Mouse (Mus musculus) layer of hippocampus, adult 11-12 months (tissue): Measurements from ENCODE around the gene Cdkn2d.
A peak's percentile ranks its signal among the peaks of the same experiment; 100 is the strongest.
"Not testable (repeated sequence)": the region's sequence is repeated elsewhere in the genome, so short reads cannot be mapped to it uniquely, and the experiment has no call there.

Source experiments
- DNase-seq: peaks from one replicate; pipeline ENCODE4 v3.0.0; 2022; ENCODE audit warnings: low spot score

The Cdkn2d gene

DNA sequence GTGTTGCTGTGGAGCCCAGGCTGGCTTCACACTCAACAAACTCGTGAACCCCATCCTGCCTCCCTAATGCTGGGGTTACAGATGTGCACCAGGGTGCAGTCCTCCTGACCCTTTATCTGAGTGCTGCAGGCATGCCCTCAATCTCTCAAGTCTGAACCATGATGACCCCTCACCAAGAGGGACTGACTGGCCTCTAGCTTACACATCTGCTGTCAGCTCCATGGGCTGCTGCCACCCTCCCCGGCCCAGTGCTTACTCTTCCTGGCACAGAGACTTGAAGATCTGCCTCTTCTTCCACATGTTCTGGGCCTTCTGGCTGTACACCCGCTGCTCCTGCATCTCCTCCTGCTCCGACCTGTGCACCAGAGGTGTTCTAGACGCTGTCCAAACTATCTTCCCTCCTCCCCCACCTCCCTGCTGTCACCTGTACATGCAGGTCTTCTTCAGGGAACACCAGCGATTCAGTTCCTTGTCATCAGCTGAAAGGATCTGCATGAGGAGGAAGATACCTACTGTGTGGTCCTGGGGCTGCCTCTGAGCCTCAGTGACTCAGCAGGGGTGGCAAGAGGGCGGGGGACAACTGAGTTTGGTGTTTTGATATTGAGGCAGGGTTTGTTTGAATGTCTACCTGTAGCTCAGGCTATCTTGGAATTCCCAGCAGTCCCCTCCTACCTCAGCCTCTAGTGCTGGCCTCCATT, 16.0 kb downstream of the Cdkn2d start:
- no peak for DNase-seq

DNA sequence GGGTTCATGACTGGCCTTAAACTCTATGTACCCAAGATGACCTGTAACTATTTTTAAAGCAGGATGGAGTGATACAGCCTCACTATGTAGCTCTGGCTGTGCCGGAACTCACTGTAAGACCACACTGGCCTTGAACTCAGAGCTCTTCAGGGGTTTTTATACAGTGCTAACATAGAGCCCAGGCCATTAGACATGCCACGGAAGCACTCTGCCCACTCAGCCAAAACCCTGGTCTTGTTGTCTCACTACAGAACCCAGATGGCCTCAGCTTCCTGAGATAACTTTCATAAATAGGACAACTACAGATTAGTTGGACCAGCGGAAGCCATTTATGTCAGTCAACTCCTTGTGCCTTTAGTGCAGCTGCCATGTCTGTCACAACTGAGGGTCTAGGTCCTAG, 16.9 kb downstream of the Cdkn2d start:
- DNase-seq = no peak

DNA sequence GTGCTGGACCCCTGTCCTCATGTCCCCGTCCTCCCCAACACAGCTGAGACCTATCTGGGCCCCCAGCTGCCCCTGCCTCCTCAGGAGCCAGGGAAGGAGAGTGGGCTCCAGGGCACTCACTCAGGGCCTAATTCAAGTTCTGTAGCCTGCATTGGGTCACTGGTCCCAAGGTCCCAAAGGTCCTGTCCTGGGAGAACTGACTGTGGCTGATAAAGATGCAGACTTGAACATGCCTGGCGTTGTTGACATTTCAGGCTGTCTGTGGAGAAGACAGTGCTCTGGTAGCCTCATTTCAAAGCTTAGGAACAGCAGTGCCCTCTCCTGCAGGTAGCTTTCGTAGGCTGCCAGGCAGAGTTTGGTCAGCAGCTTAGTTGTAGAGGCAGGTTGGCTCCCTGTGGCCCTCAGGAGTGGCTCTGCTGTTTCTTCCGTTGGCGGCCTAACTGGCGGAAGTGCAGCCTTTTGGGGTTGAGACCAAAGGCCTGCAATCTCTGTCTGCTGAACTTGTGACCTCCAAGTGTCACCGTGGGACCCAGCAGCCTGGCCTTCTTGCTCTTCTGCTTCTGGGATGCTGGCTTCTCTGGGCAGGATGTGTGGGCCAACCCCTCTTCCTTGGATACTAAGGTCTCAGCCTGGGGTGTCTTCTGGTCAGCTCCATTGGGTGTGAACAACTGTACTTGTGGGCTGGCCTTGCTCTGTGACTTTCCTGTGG, 17.5 kb downstream of the Cdkn2d start:
- DNase-seq = no peak

DNA sequence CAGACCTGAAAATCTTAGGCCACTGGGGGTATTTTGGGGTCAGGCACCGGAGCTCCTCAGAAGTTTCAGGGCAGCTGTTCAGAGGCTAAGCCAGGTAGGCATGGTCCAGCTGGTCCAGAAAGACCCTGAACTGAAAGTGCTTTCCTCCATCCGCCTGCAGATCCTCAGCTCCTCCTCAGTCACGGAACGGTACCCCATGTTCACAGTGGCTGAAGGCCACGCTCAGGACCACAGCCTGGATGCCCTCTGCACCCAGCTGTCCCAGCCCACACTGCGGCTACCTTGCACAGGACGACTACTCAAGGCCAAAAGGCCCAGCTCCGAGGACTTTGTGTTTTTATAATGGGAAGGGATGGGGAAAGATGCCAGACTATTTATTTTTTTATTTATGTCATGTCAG, 18.1 kb downstream of the Cdkn2d start:
- DNase-seq = no peak

DNA sequence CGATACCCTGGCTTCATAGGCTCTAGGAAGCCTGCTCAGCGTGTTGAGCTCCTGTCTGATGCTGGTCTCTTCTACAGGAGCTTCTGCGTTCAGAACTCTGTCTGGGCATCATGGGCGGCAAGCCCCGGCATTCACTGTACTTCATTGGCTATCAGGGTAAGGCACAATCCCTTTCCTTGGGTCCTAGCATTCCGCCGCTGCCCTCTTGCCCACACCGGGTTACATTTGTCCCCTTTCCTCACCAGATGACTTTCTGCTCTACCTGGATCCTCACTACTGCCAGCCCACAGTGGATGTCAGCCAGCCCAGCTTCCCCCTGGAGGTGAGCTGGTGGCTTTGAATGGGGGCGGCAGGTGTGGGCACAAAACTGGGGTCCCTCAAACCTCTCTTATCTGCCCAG, 18.8 kb downstream of the Cdkn2d start:
- no peak for DNase-seq

DNA sequence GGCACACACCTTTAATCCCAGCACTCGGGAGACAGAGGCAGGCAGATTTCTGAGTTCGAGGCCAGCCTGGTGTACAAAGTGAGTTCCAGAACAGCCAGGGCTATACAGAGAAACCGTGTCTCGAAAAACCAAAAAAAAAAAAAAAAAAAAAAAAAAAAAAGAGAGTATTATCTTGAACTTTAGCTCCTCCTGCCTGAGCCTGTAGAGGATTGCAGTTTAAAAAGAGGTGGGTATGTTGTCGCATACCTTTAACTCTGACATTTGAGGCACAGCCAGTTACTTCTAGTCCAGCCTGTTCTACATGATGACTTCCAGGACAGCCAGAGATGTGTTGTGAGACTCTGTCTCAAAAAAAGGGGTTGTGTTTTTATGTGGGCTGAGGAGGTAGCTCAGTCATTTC, 21.6 kb downstream of the Cdkn2d start:
- not testable (repeated sequence) for DNase-seq

DNA sequence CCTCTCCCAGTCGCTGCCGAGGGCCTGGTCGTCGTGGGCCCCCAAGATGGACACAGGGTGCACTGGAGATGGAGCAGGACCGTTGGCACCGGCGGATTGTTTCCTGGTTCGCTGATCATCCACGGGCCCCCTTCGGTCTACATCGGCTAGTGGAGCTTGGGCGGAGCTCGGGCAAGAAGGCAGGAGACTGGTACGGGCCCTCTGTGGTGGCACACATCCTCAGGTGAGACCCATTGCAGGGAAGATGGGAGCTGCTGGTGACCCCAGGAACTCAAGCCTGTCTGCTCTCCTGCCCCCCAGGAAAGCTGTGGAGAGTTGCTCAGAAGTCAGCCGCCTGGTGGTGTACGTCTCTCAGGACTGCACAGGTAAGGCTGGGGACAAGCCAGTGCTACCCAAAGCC, 22.9 kb downstream of the Cdkn2d start:
- DNase-seq = no peak

DNA sequence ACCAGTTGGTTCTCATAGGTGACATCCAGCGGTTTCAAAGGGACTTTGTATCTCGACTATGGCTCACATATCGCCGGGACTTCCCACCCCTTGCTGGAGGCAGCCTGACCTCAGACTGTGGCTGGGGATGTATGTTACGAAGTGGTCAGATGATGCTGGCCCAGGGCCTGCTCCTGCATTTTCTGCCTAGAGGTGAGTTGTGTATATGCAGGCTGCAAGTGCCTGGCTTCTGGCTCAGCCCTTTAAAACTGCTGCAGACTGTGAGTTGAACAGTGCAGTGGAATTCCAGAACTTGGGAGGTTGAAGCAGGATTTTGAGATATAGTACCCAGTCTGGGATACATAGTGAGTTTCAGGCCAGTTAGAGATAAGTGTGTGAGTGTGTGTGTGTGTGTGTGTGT, 24.3 kb downstream of the Cdkn2d start:
- DNase-seq = no peak

DNA sequence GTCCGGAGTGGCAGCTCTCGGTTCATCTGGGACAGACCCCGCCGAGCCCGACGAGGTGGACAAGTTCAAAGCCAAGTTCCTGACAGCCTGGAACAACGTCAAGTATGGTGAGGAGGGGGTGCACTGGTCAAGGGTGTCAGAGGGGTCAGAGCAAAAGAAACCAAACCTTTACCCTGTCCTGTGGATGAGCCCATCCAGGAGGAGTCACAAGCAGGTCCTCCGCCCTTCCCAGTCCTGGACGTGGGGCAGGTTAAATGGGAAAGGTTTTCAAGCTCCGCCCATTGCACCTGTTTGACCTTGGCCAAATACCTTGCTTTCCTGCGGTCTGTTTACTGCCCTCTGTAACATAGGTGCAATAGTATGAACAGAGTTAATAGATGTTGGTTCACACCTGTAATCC, 25.6 kb downstream of the Cdkn2d start:
- DNase-seq = no peak

DNA sequence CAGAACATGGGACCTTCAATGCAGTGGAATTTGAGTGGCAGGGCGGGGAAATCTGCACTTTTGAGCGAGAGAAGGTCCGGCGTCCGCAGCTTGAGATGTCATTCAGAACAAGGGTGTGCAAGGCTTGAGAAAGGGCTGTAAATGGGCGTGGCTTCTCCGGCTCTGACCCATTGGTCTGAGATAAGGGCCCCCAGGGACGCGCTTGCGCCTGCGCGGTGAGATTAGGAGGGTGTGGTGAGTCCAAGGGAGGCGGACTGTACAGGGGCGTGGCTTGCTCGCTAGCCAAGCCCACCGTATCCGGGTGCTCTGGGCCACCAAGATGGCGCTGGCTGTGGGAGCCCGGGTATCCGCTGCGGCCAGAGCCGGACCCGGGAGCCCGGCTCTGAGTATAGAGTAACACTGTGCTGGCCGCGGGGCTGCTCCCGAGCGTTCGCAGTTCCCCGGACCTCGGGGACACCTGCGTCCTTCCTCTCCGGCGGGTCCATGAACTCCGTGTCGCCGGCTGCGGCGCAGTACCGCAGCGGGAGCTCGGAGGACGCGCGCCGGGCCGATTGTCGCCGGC, 26.1 kb downstream of the Cdkn2d start, which contains the start of gene Atg4d:
Atg4d (plus strand) TSS at position 294 of the 562 bp plus-strand sequence.
- peak; percentile 97 for DNase-seq

DNA sequence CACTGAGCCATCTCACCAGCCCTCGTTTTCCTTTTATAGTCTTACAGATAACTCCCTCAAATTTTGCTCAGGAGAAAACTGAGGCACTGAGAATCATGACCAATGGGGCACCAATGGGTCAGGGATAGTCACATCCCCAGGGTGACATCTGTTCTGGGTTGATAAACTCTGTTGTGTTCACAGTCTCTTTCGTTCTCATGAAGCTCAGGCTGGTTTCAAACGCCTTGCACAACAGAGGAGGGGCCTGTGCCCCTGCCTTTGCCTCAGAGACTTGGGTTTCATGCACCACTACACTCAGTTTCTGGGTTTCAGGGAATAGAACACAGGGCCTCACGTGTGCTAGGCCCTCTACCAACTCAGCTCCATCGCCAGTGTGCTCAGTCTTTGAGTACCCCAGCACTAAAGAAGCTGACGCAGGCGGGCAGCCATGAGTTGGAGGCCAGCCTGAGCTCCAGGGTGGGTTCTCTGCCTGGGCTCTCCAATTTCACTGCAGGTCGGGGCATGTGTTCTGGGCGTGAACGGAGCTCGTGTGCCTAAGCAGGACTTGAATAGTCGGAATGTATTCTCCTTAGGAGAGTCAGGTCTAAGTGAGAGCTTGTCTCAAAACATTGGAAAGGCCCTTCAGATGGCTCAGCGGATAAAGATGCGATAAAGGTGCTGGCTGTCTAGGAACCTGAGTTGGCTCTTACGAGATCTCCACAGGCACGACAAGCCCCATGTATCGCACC, 26.8 kb downstream of the Cdkn2d start:
- no peak for DNase-seq

DNA sequence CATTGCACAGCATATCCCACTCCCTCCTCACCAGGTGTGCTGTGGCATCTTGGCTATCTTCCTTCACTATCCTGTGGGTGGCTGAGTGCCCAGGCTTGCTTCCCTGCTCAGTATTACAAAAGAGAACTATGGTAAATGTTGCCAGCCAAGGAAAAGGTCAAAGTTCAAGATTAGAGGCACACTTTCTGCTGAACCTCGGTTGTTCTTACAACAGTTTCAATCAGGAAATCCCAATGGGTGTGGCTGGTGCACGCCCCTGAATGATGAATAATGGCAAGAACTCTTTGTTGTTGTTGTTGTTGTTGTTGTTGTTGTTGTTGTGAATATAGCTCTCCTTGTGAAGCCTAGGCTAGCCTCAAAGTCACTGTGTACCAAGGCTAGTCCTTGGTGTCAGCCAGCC, 29.4 kb downstream of the Cdkn2d start:
- DNase-seq = no peak

DNA sequence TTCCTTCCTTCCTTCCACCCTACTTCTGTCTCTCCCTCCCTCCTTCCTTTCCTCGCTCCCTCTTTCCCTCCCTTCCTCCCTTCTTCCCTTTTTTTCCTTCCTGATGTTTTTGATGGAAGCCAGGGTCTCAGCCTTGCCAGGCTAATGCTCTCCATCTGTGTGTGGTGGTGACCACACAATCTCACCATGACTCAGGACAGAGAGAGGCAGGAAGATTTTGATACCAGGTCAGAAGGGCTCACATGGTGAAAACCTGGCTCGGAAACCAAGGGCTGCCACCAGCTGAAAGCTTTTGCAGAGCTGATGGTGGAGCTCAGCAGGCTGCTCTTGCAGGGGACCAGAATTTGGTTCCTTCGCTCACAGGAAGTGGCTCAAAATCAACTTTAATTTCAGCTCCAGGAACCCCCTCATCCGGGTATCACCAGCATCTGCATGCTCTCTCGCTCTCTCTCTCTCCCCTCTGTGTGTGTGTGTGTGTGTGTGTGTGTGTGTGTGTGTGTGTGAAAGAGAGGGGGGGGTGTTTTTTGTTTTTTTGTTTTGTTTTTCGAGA, 30.6 kb downstream of the Cdkn2d start:
- DNase-seq = no peak

DNA sequence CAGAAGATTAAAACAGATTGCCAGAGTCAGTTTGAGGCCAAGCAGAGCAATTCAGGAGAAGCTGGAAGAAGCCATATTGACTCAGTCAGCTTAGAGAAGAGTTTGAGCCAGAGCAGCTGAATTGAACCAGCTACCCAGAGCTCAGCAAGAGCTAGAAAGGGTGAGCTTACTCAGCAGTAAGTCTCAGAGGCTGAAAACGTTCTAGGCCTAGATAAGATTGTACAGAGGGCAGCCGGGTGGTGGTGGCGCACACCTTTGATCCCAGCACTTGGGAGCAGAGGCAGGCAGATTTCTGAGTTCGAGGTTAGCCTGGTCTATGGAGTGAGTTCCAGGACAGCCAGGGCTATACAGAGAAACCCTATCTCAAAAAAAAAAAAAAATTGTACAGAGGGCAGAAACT, 34.9 kb downstream of the Cdkn2d start:
- not testable (repeated sequence) for DNase-seq

DNA sequence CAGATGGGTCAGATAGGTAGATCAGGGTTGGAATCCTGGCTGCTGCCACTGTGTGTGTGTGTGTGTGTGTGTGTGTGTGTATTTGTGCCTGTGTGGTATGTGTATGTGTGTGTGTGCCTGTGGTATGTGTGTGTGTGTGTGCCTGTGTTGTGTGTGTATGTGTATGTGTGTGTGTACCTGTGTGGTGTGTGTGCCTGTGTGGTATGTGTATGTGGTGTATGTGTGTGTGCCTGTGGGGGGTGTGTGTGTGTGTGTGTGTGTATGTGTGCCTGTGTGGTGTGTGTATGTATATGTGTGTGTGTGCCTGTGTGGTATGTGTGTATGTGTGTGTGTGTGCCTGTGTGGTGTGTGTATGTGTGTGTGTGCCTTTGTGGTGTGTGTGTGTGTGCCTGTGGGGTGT, 36.5 kb downstream of the Cdkn2d start:
- no peak for DNase-seq

DNA sequence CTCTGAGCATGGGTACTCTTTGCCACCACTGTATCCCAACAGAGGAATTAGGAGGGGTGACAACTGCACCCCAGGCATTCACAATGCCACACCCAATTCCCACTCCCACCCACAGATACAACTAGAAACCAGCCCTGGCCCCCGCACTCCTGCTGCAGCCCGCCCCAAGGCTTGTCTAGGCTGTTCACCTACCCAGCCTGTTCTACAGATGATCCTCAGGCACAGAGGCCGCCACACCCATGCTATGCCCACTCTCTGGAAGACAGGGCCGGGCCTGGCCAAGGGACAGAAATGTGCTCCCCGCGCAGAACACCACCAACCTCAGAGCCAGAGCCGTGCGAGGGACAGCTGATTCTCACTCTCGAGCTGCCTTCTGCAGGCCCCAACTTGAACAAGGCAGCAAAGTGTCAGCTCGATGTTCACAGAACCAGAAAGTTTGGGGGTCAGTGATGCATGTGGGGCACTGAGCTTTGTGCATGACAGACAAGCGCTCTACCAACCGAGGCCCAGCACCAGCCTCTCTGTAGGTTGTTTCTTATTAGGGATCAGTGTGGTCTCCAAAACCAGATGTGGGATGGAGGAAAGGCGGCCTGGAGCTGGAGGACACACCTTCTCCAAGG, 40.0 kb downstream of the Cdkn2d start:
- DNase-seq = no peak

DNA sequence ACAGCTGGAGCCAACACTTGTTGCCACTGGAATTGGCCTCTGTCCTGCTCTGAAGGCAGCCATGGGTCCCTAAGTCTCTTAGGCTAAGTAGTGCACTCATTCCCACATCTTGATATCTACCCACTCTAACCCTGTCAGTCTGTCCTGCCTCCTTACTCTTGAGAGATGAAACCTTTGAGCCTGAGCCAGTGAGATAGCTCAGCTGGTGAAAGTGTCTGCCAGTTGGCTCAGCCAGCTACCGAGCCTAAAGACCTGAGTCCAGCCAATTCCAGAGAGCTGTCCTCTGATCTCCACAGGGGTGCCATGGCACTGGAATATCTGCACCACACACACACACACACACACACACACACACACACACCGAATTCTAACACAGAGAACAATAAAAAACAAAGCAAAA, 40.7 kb downstream of the Cdkn2d start:
- DNase-seq = no peak

DNA sequence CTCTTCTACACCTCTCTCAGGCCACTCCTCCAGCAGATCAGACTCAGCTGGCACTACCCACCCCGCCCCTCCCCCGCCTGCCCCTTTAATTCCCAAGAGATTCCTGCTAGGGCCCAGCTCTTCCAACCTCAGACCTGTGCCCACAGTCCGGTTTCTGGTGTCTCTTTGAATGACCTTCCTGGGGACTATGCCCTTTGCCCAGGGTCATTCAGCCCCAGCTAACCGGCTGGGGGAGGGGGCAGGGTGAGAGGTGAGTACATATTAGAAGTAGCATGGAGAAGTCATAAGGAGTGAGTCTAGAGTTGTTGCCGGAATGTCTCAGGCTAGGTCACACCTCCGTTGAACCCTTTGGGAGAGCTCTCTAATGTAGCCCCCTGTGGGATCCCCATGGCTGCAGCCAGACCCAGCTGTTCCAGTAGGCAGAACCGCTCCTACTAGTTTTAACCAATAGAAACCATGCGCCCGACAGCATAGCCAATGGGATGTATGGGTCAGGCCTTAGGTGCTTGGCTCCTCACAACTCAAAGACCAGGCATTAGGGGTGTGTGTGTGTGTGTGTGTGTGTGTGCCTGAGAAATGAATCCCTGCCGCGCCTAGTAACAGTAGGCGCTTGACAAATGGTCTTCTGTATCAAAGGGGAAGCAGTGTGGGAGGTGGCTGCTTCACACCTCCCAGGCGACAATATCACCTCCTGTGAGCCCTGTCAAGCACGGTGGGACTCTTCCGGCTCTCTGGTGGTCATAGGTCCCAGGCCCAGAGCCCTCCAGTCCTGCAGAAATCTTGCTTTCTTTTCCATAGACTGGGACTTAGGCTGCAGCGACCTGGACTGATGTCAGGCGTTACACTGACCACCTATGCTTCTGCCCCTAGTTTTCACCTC, 41.3 kb downstream of the Cdkn2d start:
- DNase-seq = no peak

DNA sequence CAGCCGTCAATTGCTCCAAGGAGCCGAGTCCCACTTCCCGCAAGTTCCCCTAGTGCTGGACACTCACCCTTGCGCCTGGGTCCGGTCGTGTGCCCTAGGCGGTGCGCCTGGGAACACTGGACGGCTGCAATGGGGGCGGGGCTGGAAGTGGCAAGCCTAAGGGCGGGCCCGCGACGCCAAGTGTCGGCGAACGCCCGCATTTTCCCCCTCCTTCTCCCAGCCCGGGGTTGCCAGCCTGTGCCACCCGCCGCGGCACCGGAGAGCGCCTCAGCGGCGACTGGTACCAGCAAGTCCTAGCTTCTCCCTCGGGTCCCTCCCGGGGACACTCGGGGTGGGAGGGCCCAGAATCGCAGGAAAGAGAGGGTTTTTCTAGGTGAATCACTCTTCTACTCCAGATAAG, 42.9 kb downstream of the Cdkn2d start, which contains the start of gene S1pr5:
S1pr5 (minus strand) TSS at position 118 of the 400 bp plus-strand sequence.
- peak; percentile 68 for DNase-seq

DNA sequence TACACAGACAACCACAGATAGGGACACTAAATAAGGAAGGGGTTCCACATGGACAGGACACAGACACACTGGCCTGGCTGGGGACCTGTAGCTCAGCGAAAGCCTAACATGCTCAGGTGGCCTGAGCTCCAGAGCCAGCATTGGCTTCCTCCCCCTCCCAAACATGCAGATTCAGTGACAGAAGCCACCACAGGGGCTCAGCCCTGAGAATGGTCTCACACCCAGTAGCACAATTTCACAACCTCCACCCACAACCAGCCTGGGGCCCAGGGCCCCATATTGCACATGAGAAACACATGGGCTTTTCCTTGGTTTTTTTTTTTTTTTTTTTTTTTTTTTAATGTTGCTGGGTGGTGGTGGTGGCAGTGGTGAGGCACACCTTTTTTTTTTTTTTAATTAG, 44.9 kb downstream of the Cdkn2d start:
- DNase-seq = no peak

DNA sequence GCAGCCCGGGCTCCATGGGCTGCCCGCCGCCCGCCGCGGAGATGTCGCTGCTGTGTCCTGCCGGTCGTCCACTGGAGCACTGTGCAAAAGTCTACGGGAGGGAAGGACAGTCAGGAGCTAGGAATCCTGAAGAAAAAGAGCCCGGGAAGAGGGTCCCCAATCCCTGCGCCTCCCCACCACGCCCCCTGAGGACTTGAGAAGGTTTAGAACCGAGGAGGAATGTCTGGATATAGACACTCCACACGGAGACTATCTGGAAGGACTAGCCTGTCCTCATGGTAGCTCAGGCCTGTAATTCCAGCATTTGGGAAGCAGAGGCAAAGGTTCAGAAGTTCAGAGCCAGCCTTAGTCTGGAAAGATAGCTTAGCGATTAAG, 46.1 kb downstream of the Cdkn2d start:
- no peak for DNase-seq
